Mouse (Mus musculus) 3T3-L1 (cell line): ENCODE measurements around the gene Ccar1.
"Not testable (repeated sequence)": the region's sequence is repeated elsewhere in the genome, so short reads cannot be mapped to it uniquely, and the experiment has no call there.

Experiments used
- DNase-seq: peaks from one replicate; pipeline ENCODE4 v3.0.0-alpha.2; 2015; ENCODE audit warnings: low read depth, low spot score

The Ccar1 gene

GRCm38 (mm10) chr10:62792177-62793090 is at the start of gene Ccar1:
Gene Ccar1, minus strand, starts transcription at chr10:62792286.
- peak; percentile 96 for DNase-seq

- no peak for DNase-seq
Observed at GRCm38 (mm10) chr10:62840687-62841086, 48.6 kb upstream of the Ccar1 start.

GRCm38 (mm10) chr10:62837987-62838386 is 45.9 kb upstream of the Ccar1 start:
- DNase-seq, result no peak

- no peak for DNase-seq
Observed at GRCm38 (mm10) chr10:62832783-62833182, 40.7 kb upstream of the Ccar1 start.

GRCm38 (mm10) chr10:62831546-62831945 is 39.5 kb upstream of the Ccar1 start:
- DNase-seq, result no peak

- DNase-seq, result no peak
Observed at GRCm38 (mm10) chr10:62824474-62824873, 32.4 kb upstream of the Ccar1 start.

GRCm38 (mm10) chr10:62823431-62823830 is 31.3 kb upstream of the Ccar1 start:
- DNase-seq, result no peak

- peak; percentile 43 for DNase-seq
Observed at GRCm38 (mm10) chr10:62810010-62810409, 17.9 kb upstream of the Ccar1 start.

- no peak for DNase-seq
Observed at GRCm38 (mm10) chr10:62808766-62809165, 16.7 kb upstream of the Ccar1 start.

GRCm38 (mm10) chr10:62808316-62808715 is 16.2 kb upstream of the Ccar1 start:
- peak; percentile 13 for DNase-seq

GRCm38 (mm10) chr10:62804106-62804505 is 12.0 kb upstream of the Ccar1 start:
- peak; percentile 45 for DNase-seq

GRCm38 (mm10) chr10:62803296-62803695 is 11.2 kb upstream of the Ccar1 start:
- no peak for DNase-seq

GRCm38 (mm10) chr10:62794221-62794620 is 2.1 kb upstream of the Ccar1 start:
- no peak for DNase-seq

- peak; percentile 48 for DNase-seq
Observed at GRCm38 (mm10) chr10:62793091-62793453, 986 bp upstream of the Ccar1 start.

GRCm38 (mm10) chr10:62791251-62792176 is 572 bp downstream of the Ccar1 start:
- DNase-seq, result peak; percentile 46

GRCm38 (mm10) chr10:62781776-62782175 is 10.3 kb downstream of the Ccar1 start:
- DNase-seq, result not testable (repeated sequence)

GRCm38 (mm10) chr10:62750781-62751180 is 41.3 kb downstream of the Ccar1 start:
- no peak for DNase-seq

GRCm38 (mm10) chr10:62739961-62740737 is 51.9 kb downstream of the Ccar1 start:
- peak; percentile 71 for DNase-seq

GRCm38 (mm10) chr10:62736965-62737688 is 55.0 kb downstream of the Ccar1 start:
- no peak for DNase-seq

- peak; percentile 35 for DNase-seq
Observed at GRCm38 (mm10) chr10:62730826-62731225, 61.3 kb downstream of the Ccar1 start.
